Mouse (Mus musculus) hindbrain, postnatal 0 days (tissue): ENCODE results near the gene Hectd2. TPM values are rescaled to one million over a fixed set of nuclear protein-coding genes. Genes with fewer than 3 reads are reported as not detected.

Source experiments
- ATAC-seq: fragments of 200-750 bp; cut with Nextera tagmentation; 2 replicates; pipeline ENCODE4 v1.8.0; 2017; ENCODE audit warnings: mild to moderate bottlenecking, moderate TSS enrichment, moderate library complexity
- DNase-seq: peaks from one replicate; pipeline ENCODE4 v3.0.0-alpha.2; 2015; ENCODE audit warnings: low spot score
- H3K27ac ChIP-seq: fragments of 300-500 bp; sonication (generic); 2 replicates; pipeline ENCODE4 v1.5.1; 2014; ENCODE audit warnings: mild to moderate bottlenecking
- H3K27me3 ChIP-seq: fragments of 300-500 bp; sonication (generic); 2 replicates; pipeline ENCODE4 v1.6.1; 2014; ENCODE audit warnings: low read length, mixed read lengths; ENCODE audit not compliant: insufficient read depth
- H3K36me3 ChIP-seq: fragments of 300-500 bp; sonication (generic); 2 replicates; pipeline ENCODE4 v1.6.1; 2014; ENCODE audit warnings: low read length, mixed read lengths; ENCODE audit not compliant: insufficient read depth
- H3K4me1 ChIP-seq: fragments of 300-500 bp; sonication (generic); 2 replicates; pipeline ENCODE4 v1.6.1; 2014; ENCODE audit warnings: antibody characterized with exemption, low read length, mixed read lengths; ENCODE audit not compliant: insufficient read depth
- H3K4me2 ChIP-seq: fragments of 300-500 bp; sonication (generic); 2 replicates; pipeline ENCODE4 v1.6.1; 2014; ENCODE audit warnings: low read depth, mild to moderate bottlenecking, low read length, moderate library complexity, mixed read lengths
- H3K4me3 ChIP-seq: fragments of 300-500 bp; sonication (generic); 2 replicates; pipeline ENCODE4 v1.5.1; 2014; ENCODE audit warnings: low read length
- H3K9ac ChIP-seq: fragments of 300-500 bp; sonication (generic); replicated peaks from 2 replicates; pipeline ENCODE4 v1.6.1; 2014; ENCODE audit warnings: mild to moderate bottlenecking, low read length, moderate library complexity, mixed read lengths
- H3K9me3 ChIP-seq: fragments of 300-500 bp; sonication (generic); 2 replicates; pipeline ENCODE4 v1.6.1; 2016; ENCODE audit warnings: low read length, mixed read lengths
- CTCF ChIP-seq: IDR thresholded peaks from 2 replicates; pipeline ENCODE4 v1.5.1; 2016; ENCODE audit warnings: antibody characterized with exemption, control low read depth, low read depth
- WGBS: fragments of 180-500 bp; shearing (Covaris S2); extraction: QIAGEN DNeasy Blood & Tissue Kit; methylation state at CpG from one replicate; pipeline ENCODE4 v1.1.7; 2014; 5-methylcytosine and 5-hydroxymethylcytosine counted together
- polyA plus RNA-seq: library from polyadenylated mRNA; unstranded; fragments of >200 nt; fragmentation: Nextera tagmentation; extraction: Ambion mirVana; gene quantifications from 2 replicates; pipeline ENCODE4 v1.2.1, GENCODE M21; 2015
- total RNA-seq: library from RNA; depleted of rRNA; stranded (reverse); fragments of >200 nt; gene quantifications from 2 replicates; pipeline ENCODE4 v1.2.3, GENCODE M21; 2014

The Hectd2 gene
- total and polyA plus RNA-seq, 2 experiments from 2014 or later: 6.7 to 20.7 TPM

DNA sequence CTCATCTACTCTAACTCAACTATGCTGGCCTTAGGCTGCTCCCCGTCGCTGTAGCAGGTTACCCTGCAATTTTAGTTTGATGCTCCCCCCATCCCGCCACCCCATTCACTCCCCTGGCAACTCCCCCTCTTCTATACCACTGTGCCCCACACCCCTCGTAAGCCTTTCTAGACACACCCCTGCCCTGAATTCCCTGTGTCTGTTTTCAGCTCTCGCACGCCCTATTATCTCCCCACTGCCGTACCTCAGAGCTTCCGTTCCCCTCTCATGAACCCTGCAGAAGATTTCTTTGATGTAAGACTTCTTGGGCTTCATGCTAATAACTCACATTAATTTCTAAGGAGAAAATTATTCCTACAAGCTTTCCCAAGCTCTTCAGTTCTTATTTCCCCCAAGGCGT is 84.6 kb downstream of the Hectd2 start:
- Histone ChIP-seq H3K27ac (no peak overlapping the region), H3K4me3 (no peak overlapping the region), H3K9ac (no peak overlapping the region), H3K9me3 (no peaks in the 10 kb centered on the region), H3K4me2 (no peak overlapping the region), H3K4me1 (no peaks in the 10 kb centered on the region), H3K27me3 (no peaks in the 10 kb centered on the region), H3K36me3 (no peaks in the 10 kb centered on the region)
- WGBS: 79% methylated on average over 9 of the region's 9 CpGs
- DNase-seq (no peak), ATAC-seq (no peak)
- no peak for TF ChIP-seq CTCF

- Histone ChIP-seq H3K27me3 (no peaks in the 10 kb centered on the region), H3K27ac (no peak overlapping the region), H3K4me1 (no peaks in the 10 kb centered on the region), H3K4me3 (no peak overlapping the region), H3K9ac (no peak overlapping the region), H3K9me3 (no peaks in the 10 kb centered on the region), H3K36me3 (no peaks in the 10 kb centered on the region), H3K4me2 (no peak overlapping the region)
- no peak for TF ChIP-seq CTCF
- DNase-seq (peak; percentile 39), ATAC-seq (no peak)
- 56% methylated on average over 3 of the region's 3 CpGs for WGBS
Observed at GRCm38 (mm10) chr19:36641128-36641527, 86.7 kb downstream of the Hectd2 start.

DNA sequence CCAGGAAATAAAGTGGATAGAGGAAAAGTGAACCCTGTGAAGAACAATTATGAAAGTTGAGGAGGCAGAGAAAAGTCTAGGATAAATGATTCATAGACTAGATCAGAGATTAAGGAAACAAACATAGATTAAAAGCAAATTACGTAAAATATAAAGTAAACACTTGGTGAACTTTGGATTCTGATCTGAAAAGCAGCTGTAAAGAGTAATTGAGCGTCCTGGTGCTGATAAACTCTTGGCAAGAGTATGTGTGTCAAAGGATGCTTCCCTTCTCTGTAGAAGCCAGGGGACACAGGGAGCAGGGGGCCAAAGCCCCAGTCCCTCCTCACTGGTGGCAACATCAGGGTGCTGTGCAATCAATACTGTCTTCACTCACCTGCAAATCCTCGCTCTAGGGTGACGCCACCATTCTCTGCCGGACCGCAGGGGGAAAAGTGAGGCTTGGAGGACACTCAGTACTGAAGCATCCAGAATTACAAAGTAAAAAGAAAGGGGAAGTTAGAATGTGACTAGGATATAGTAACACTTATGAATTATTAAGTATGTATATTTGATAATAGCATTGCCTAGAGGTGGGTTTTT is 91.0 kb downstream of the Hectd2 start:
- Histone ChIP-seq H3K4me2 (no peak overlapping the region), H3K9ac (no peak overlapping the region), H3K27ac (no peak overlapping the region), H3K36me3 (no peaks in the 10 kb centered on the region), H3K4me1 (no peaks in the 10 kb centered on the region), H3K27me3 (no peaks in the 10 kb centered on the region), H3K4me3 (no peak overlapping the region), H3K9me3 (no peaks in the 10 kb centered on the region)
- DNase-seq (no peak), ATAC-seq (no peak)
- no peak for TF ChIP-seq CTCF
- 92% methylated on average over 6 of the region's 6 CpGs for WGBS

DNA sequence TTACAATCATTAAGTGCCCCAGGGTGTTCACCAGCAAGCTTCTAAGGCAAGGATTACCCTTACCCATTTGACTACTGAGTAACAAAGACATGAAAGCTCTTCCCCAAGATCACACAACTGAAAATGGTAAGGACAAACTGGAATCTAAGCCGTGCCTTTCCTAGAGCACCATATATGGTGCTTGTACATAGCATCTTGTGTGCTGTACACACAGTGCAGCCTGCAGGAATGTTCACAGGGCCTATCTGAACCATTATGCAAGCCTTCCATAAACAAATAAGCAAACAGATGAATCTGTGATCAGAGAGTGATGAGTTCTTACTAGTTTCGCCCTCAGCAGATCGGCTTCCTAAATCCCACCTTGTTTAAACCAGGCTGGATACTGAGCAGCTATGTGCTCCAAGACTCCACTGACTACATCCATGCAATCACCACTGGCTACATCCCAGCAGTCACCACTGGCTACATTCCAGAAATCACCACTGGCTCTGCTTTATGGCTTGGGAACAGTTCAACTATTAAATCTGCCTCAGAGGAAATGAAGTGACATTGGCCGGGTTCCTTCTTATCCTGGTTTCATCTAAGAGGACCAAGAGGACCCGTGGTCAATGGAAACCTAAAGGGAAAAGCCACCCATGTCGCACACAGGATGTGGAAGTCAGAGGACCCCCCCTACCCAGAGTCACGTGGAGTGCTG is 91.8 kb downstream of the Hectd2 start:
- H3K36me3 ChIP-seq: no peaks in the 10 kb centered on the region
- no peaks in the 10 kb centered on the region for H3K4me1 ChIP-seq
- no peak overlapping the region for H3K9ac ChIP-seq
- DNase-seq: peak; percentile 59
- H3K27ac ChIP-seq: no peak overlapping the region
- ATAC-seq: no peak
- no peaks in the 10 kb centered on the region for H3K9me3 ChIP-seq
- TF ChIP-seq CTCF: no peak
- H3K4me3 ChIP-seq: no peak overlapping the region
- H3K27me3 ChIP-seq: no peaks in the 10 kb centered on the region
- WGBS: 70% methylated on average over 7 of the region's 7 CpGs
- no peak overlapping the region for H3K4me2 ChIP-seq

- Histone ChIP-seq H3K9ac (no peak overlapping the region), H3K4me2 (no peak overlapping the region), H3K27ac (no peak overlapping the region), H3K4me3 (no peak overlapping the region), H3K36me3 (no peaks in the 10 kb centered on the region), H3K4me1 (no peaks in the 10 kb centered on the region), H3K9me3 (no peaks in the 10 kb centered on the region), H3K27me3 (no peaks in the 10 kb centered on the region)
- no peak for DNase-seq
- 86% methylated on average over 1 of the region's 1 CpGs for WGBS
- no peak for TF ChIP-seq CTCF
- ATAC-seq: no peak
Observed at GRCm38 (mm10) chr19:36652686-36653085, 98.2 kb downstream of the Hectd2 start.

GRCm38 (mm10) chr19:36662734-36663133 is 108.3 kb downstream of the Hectd2 start:
- Histone ChIP-seq H3K4me3 (no peak overlapping the region), H3K4me2 (no peak overlapping the region), H3K27me3 (no peaks in the 10 kb centered on the region), H3K36me3 (no peaks in the 10 kb centered on the region), H3K4me1 (no peaks in the 10 kb centered on the region), H3K9ac (no peak overlapping the region), H3K27ac (no peak overlapping the region), H3K9me3 (no peaks in the 10 kb centered on the region)
- WGBS: 94% methylated on average over 1 of the region's 1 CpGs
- ATAC-seq (no peak), DNase-seq (no peak)
- TF ChIP-seq CTCF: no peak

DNA sequence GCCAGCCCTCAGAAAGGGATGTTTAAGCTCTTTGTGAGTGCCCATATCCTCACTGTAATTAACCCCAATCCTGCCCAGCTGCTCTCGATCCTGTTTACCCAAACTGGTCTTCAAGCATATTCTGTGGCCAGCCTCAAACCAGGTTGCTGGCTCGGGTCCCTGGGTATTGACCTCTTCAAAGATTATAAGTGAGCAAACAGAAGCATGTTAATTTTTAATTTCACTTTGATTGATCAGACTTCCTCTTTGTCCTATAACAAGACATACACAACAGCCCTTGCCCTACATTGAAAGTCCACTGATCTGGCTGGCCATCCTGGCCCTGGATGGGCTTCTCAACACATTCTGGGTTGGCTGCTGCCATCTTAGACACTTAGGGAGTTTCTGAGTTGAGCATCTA is 109.5 kb downstream of the Hectd2 start:
- Histone ChIP-seq H3K9me3 (no peaks in the 10 kb centered on the region), H3K9ac (no peak overlapping the region), H3K4me1 (no peaks in the 10 kb centered on the region), H3K4me3 (no peak overlapping the region), H3K36me3 (no peaks in the 10 kb centered on the region), H3K27ac (no peak overlapping the region), H3K27me3 (no peaks in the 10 kb centered on the region), H3K4me2 (no peak overlapping the region)
- TF ChIP-seq CTCF: no peak
- DNase-seq (no peak), ATAC-seq (no peak)
- 81% methylated on average over 2 of the region's 2 CpGs for WGBS
